Mouse (Mus musculus) adipocyte (in vitro differentiated cells): ENCODE measurements around the gene Atrnl1.

ENCODE experiments used
- DNase-seq: peaks from one replicate; pipeline ENCODE4 v3.0.0-alpha.2; 2016; ENCODE audit warnings: low spot score

Atrnl1 gene

GRCm38 (mm10) chr19:57609361-57610057 is 1.3 kb upstream of the Atrnl1 start:
- DNase-seq = peak; percentile 93

GRCm38 (mm10) chr19:57610058-57610475 is 767 bp upstream of the Atrnl1 start:
- peak; percentile 80 for DNase-seq

- DNase-seq = peak; percentile 64
These were observed 701 bp downstream of the Atrnl1 start for GRCm38 (mm10) chr19:57611291-57612178.

GRCm38 (mm10) chr19:57612179-57612472 is 1.3 kb downstream of the Atrnl1 start:
- DNase-seq = peak; percentile 36

GRCm38 (mm10) chr19:57615972-57616621 is 5.3 kb downstream of the Atrnl1 start:
- no peak for DNase-seq

GRCm38 (mm10) chr19:57619088-57619487 is 8.3 kb downstream of the Atrnl1 start:
- DNase-seq = no peak

GRCm38 (mm10) chr19:57621814-57622213 is 11.0 kb downstream of the Atrnl1 start:
- DNase-seq = no peak

- no peak for DNase-seq
These were observed 14.9 kb downstream of the Atrnl1 start for GRCm38 (mm10) chr19:57625738-57626137.

- DNase-seq = no peak
These were observed 16.4 kb downstream of the Atrnl1 start for GRCm38 (mm10) chr19:57627251-57627650.

GRCm38 (mm10) chr19:57642536-57642935 is 31.7 kb downstream of the Atrnl1 start:
- DNase-seq = no peak

GRCm38 (mm10) chr19:57642980-57643379 is 32.1 kb downstream of the Atrnl1 start:
- peak; percentile 82 for DNase-seq

- no peak for DNase-seq
These were observed 37.5 kb downstream of the Atrnl1 start for GRCm38 (mm10) chr19:57648202-57648943.

- no peak for DNase-seq
These were observed 38.1 kb downstream of the Atrnl1 start for GRCm38 (mm10) chr19:57648944-57649271.

GRCm38 (mm10) chr19:57655083-57655482 is 44.2 kb downstream of the Atrnl1 start:
- peak; percentile 76 for DNase-seq

GRCm38 (mm10) chr19:57655491-57655890 is 44.7 kb downstream of the Atrnl1 start:
- DNase-seq = no peak

GRCm38 (mm10) chr19:57657426-57658087 is 46.7 kb downstream of the Atrnl1 start:
- no peak for DNase-seq

- no peak for DNase-seq
These were observed 47.6 kb downstream of the Atrnl1 start for GRCm38 (mm10) chr19:57658111-57659091.

GRCm38 (mm10) chr19:57667011-57667410 is 56.2 kb downstream of the Atrnl1 start:
- no peak for DNase-seq

GRCm38 (mm10) chr19:57667946-57668345 is 57.1 kb downstream of the Atrnl1 start:
- DNase-seq = no peak

- DNase-seq = no peak
These were observed 68.6 kb downstream of the Atrnl1 start for GRCm38 (mm10) chr19:57679455-57679854.
